In genomic region chr1:21780746-21781145, GRCm38 (mm10) we compare ENCODE assay signal across 18 mouse cellular contexts.
"Had no signal": no experiment of that assay in that cellular context is flagged by ENCODE, and none has a peak within 500 bp of the region (broad histone marks: within the 10 kb centered on the region; RNA-seq: fewer than 3 reads in every experiment).

No protein-coding gene starts in this region.

- H3K4me1 ChIP-seq: liver, embryonic 13.5 days; midbrain, embryonic 12.5 days; midbrain, embryonic 15.5 days; neural tube, embryonic 13.5 days had no signal

- H3K36me3 ChIP-seq: liver, embryonic 13.5 days; midbrain, embryonic 12.5 days; midbrain, embryonic 15.5 days; neural tube, embryonic 13.5 days had no signal

- H3K9me3 ChIP-seq: liver, embryonic 13.5 days; midbrain, embryonic 12.5 days; midbrain, embryonic 15.5 days; neural tube, embryonic 13.5 days had no signal

- ATAC-seq: midbrain, embryonic 15.5 days had no signal

- H3K4me3 ChIP-seq: layer of hippocampus, adult 2 months; left cerebral cortex, adult 2 months; liver, embryonic 13.5 days; midbrain, embryonic 12.5 days; midbrain, embryonic 15.5 days; neural tube, embryonic 13.5 days had no signal

- DNase-seq: kidney, adult 2 months; kidney, postnatal 25 days; layer of hippocampus, adult 9-11 months; layer of hippocampus, postnatal 36 days; liver, embryonic 13.5 days; lung, adult 2 months; right cerebral cortex, adult 18-20 months; right cerebral cortex, postnatal 14 days; right cerebral cortex, postnatal 4 days; thymus, postnatal 4 days had no signal

- H3K27me3 ChIP-seq: liver, embryonic 13.5 days; midbrain, embryonic 12.5 days; midbrain, embryonic 15.5 days; neural tube, embryonic 13.5 days had no signal

- H3K27ac ChIP-seq: kidney, postnatal 0 days; layer of hippocampus, adult 2 months; left cerebral cortex, adult 2 months; liver, embryonic 13.5 days; macrophage; midbrain, embryonic 12.5 days; midbrain, embryonic 15.5 days; neural tube, embryonic 13.5 days; stomach, postnatal 0 days had no signal
